9 mouse cellular contexts compared by ENCODE assay signal in genomic region chr14:59887061-59887861, GRCm38 (mm10).
A peak's percentile ranks its signal among the peaks of the same experiment; 100 is the strongest.
DNase-seq lines count a peak whose midpoint lies in the region; ATAC-seq and TF ChIP-seq lines count a peak whose summit lies in the region.
"Had no signal": no experiment of that assay in that cellular context is flagged by ENCODE, and none has a peak within 500 bp of the region (broad histone marks: within the 10 kb centered on the region; RNA-seq: fewer than 3 reads in every experiment).

No protein-coding gene starts in this region.

- H3K4me1 ChIP-seq in kidney, adult 2 months (ENCODE audit: control insufficient read depth, insufficient read depth, low read length), result no peaks in the 10 kb centered on the region
- 0 out of 2 replicates have a peak, but pooled peaks cover 3% of the 10 kb centered on the region for H3K4me1 ChIP-seq in kidney, embryonic 16.5 days (ENCODE audit: insufficient read depth, low read length)
- peaks cover 9% of the 10 kb centered on the region for H3K4me1 ChIP-seq in heart, embryonic 11.5 days (ENCODE audit: control insufficient read depth, insufficient read depth, low read length)
- peaks cover 12% of the 10 kb centered on the region for H3K4me1 ChIP-seq in neural tube, embryonic 15.5 days

- no peak for TF ChIP-seq CTCF in kidney, adult 2 months (conservative IDR thresholded peaks at IDR 0.05; ENCODE audit: insufficient read depth, insufficient read length, low read depth, low read length)

- peaks cover 1% of the 10 kb centered on the region; the same call in 1 of the 2 replicates for H3K27me3 ChIP-seq in kidney, adult 2 months (replicated peaks; ENCODE audit: control insufficient read depth, insufficient read depth, low read length)
- 0 out of 2 replicates have a peak, but pooled peaks cover 3% of the 10 kb centered on the region for H3K27me3 ChIP-seq in kidney, embryonic 16.5 days (ENCODE audit: insufficient read depth, low read length)
- no peaks in the 10 kb centered on the region for H3K27me3 ChIP-seq in heart, embryonic 11.5 days (ENCODE audit: control insufficient read depth, insufficient read depth, low read length)
- no peaks in the 10 kb centered on the region for H3K27me3 ChIP-seq in neural tube, embryonic 15.5 days (replicated peaks)

- no peaks in the 10 kb centered on the region for H3K9me3 ChIP-seq in kidney, embryonic 16.5 days (ENCODE audit: low read length)
- H3K9me3 ChIP-seq in heart, embryonic 11.5 days (replicated peaks; ENCODE audit: control insufficient read depth, low read length), result no peaks in the 10 kb centered on the region
- H3K9me3 ChIP-seq in neural tube, embryonic 15.5 days (replicated peaks), result no peaks in the 10 kb centered on the region

- no peak overlapping the region for H3K9ac ChIP-seq in kidney, embryonic 16.5 days (replicated peaks; ENCODE audit: low read length)
- no peak overlapping the region for H3K9ac ChIP-seq in heart, embryonic 11.5 days (ENCODE audit: low read depth, low read length)
- H3K9ac ChIP-seq in neural tube, embryonic 15.5 days (replicated peaks), result no peak overlapping the region

- intact Hi-C loops in left cerebral cortex, postnatal 14 days (cut with DNase I), result no loop called here
- intact Hi-C loops in gastrocnemius, postnatal 36 days (cut with DNase I), result no loop called here

- no peak for ATAC-seq in kidney, embryonic 16.5 days (ENCODE audit: low FRiP score, low TSS enrichment)
- ATAC-seq in heart, embryonic 11.5 days (replicated peaks; ENCODE audit: insufficient number of reproducible peaks, low FRiP score, low TSS enrichment), result no peak
- ATAC-seq in neural tube, embryonic 15.5 days (ENCODE audit: low FRiP score), result no peak
- ATAC-seq: Patski had no signal

- no peak overlapping the region for H3K4me2 ChIP-seq in kidney, embryonic 16.5 days (replicated peaks; ENCODE audit: low read depth, low read length)
- H3K4me2 ChIP-seq in heart, embryonic 11.5 days, result peak overlapping the region; percentile 31
- no peak overlapping the region for H3K4me2 ChIP-seq in neural tube, embryonic 15.5 days

- no peaks in the 10 kb centered on the region for H3K36me3 ChIP-seq in kidney, adult 2 months (ENCODE audit: control insufficient read depth, insufficient read depth, low read length)
- no peaks in the 10 kb centered on the region for H3K36me3 ChIP-seq in kidney, embryonic 16.5 days (ENCODE audit: insufficient read depth, low read length)
- H3K36me3 ChIP-seq in heart, embryonic 11.5 days (ENCODE audit: control insufficient read depth, insufficient read depth, low read length), result no peaks in the 10 kb centered on the region
- no peaks in the 10 kb centered on the region for H3K36me3 ChIP-seq in neural tube, embryonic 15.5 days

- no peak overlapping the region for H3K4me3 ChIP-seq in kidney, adult 2 months (ENCODE audit: insufficient read depth, low read depth, low read length)
- no peak overlapping the region for H3K4me3 ChIP-seq in kidney, embryonic 16.5 days (ENCODE audit: low read length)
- no peak overlapping the region for H3K4me3 ChIP-seq in heart, embryonic 11.5 days (ENCODE audit: low read depth, low read length)
- H3K4me3 ChIP-seq in neural tube, embryonic 15.5 days (replicated peaks), result no peak overlapping the region

- no peak overlapping the region for H3K27ac ChIP-seq in kidney, adult 2 months (ENCODE audit: insufficient read depth, low read depth, low read length)
- no peak overlapping the region for H3K27ac ChIP-seq in kidney, embryonic 16.5 days (ENCODE audit: low read length)
- H3K27ac ChIP-seq in heart, embryonic 11.5 days (ENCODE audit: low read depth, low read length), result no peak overlapping the region
- H3K27ac ChIP-seq in neural tube, embryonic 15.5 days (replicated peaks), result 0 out of 2 replicates have a peak overlapping the region, but pooled peaks have one; percentile 28

- DNase-seq in kidney, adult 2 months, result peak; percentile 13
- DNase-seq in cerebellum, postnatal 25 days, result peak; percentile 50 to 63
- peak; percentile 66 to 87 for DNase-seq in left cerebral cortex, postnatal 14 days (ENCODE audit: low spot score in 2 of 2)
- no peak for DNase-seq in urinary bladder, postnatal 36 days (ENCODE audit: low spot score in 2 of 2)
- no peak for DNase-seq in gastrocnemius, postnatal 36 days

- WGBS in kidney, adult 2 months, result 44% methylated on average over 15 of the region's 15 CpGs
- 43% methylated on average over 15 of the region's 15 CpGs for WGBS in kidney, embryonic 16.5 days
- WGBS in heart, embryonic 11.5 days (ENCODE audit: insufficient replicate concordance), result 26% methylated on average over 15 of the region's 15 CpGs
- WGBS in neural tube, embryonic 15.5 days, result 54% methylated on average over 15 of the region's 15 CpGs

- no peak for TF ChIP-seq POLR2A in kidney, adult 2 months (IDR thresholded peaks at IDR 0.05; ENCODE audit: low read depth, low read length)

Comparison
In these comparisons a context has a peak if more than half of its experiments do, and no peak if none do; other contexts are left out.
1. DNase-seq: peak in kidney, adult 2 months (single experiment), cerebellum, postnatal 25 days (2 of 2) and left cerebral cortex, postnatal 14 days (2 of 2); none in urinary bladder, postnatal 36 days (0 of 2) and gastrocnemius, postnatal 36 days (0 of 2).